Mouse (Mus musculus) ES-E14 (cell line): Measurements from ENCODE around the gene 4930447C04Rik. TPM values are rescaled to one million over a fixed set of nuclear protein-coding genes. Genes with fewer than 3 reads are reported as not detected.

ENCODE experiments used
- DNase-seq: peaks from one replicate; pipeline ENCODE4 v3.0.0-alpha.2; 2013; ENCODE audit warnings: low read depth, low spot score
- H3K27ac ChIP-seq: 2 replicates; pipeline ENCODE4 v1.5.1; 2012; ENCODE audit warnings: low read depth, mild to moderate bottlenecking, low read length, moderate library complexity, mixed read lengths; ENCODE audit not compliant: poor library complexity, insufficient read depth, severe bottlenecking
- H3K36me3 ChIP-seq: 2 replicates; pipeline ENCODE4 v1.6.1; 2012; ENCODE audit warnings: mild to moderate bottlenecking, low read length, moderate library complexity, mixed read lengths; ENCODE audit not compliant: control insufficient read depth, poor library complexity, insufficient read depth, severe bottlenecking
- H3K4me1 ChIP-seq, 2 experiments: fragments of 150-350 bp in 1 of 2; sonication (generic) in 1 of 2; 2 replicates each; pipeline ENCODE4 v1.6.1; 2012; ENCODE audit warnings: low read length in 2 of 2, mild to moderate bottlenecking in 1 of 2, mixed read lengths in 1 of 2; ENCODE audit not compliant: control insufficient read depth in 2 of 2, insufficient read depth in 2 of 2, poor library complexity in 1 of 2
- H3K4me3 ChIP-seq, 2 experiments: fragments of 150-350 bp in 1 of 2; sonication (generic) in 1 of 2; 2 replicates each; pipeline ENCODE4 v1.5.1; 2012; ENCODE audit warnings: low read length in 2 of 2, low read depth in 1 of 2, mild to moderate bottlenecking in 1 of 2, mixed read lengths in 1 of 2; ENCODE audit not compliant: insufficient read depth in 1 of 2, poor library complexity in 1 of 2, severe bottlenecking in 1 of 2
- H3K9ac ChIP-seq: 2 replicates; pipeline ENCODE4 v1.6.1; 2012; ENCODE audit warnings: low read depth, mild to moderate bottlenecking, low read length, mixed read lengths; ENCODE audit not compliant: poor library complexity, insufficient read depth, severe bottlenecking
- H3K9me3 ChIP-seq: fragments of 150-350 bp; sonication (generic); 2 replicates; pipeline ENCODE4 v1.6.1; 2012; ENCODE audit warnings: low read depth, mild to moderate bottlenecking, low read length; ENCODE audit not compliant: control insufficient read depth, insufficient read depth
- CHD2 ChIP-seq: IDR thresholded peaks from 2 replicates; pipeline ENCODE4 v1.6.1; 2014; ENCODE audit warnings: mild to moderate bottlenecking, low read depth, low read length, inconsistent platforms
- HCFC1 ChIP-seq: IDR thresholded peaks from 2 replicates; pipeline ENCODE4 v1.6.1; 2012; ENCODE audit warnings: low read length, inconsistent platforms, borderline replicate concordance; ENCODE audit not compliant: insufficient read depth
- MAFK ChIP-seq: IDR thresholded peaks from 2 replicates; pipeline ENCODE4 v1.6.1; 2014; ENCODE audit warnings: mild to moderate bottlenecking, low read depth, low read length, inconsistent platforms; ENCODE audit not compliant: insufficient read depth
- ZC3H11A ChIP-seq: IDR thresholded peaks from 2 replicates; pipeline ENCODE4 v1.6.1; 2012; ENCODE audit warnings: low read depth, mild to moderate bottlenecking, inconsistent platforms, low read length, borderline replicate concordance
- ZNF384 ChIP-seq: IDR thresholded peaks from 2 replicates; pipeline ENCODE4 v1.6.1; 2012; ENCODE audit warnings: low read depth, low read length, inconsistent platforms
- in situ Hi-C, 2 experiments: fragments of 600-800 bp; cut with MboI; formaldehyde crosslinking; loops; one replicate each; pipeline ENCODE4 v1.15.1; 2025; ENCODE audit warnings: low sequenced_read_pairs in 2 of 2, inconsistent platforms in 1 of 2; ENCODE audit not compliant: unreplicated experiment in 2 of 2
- total RNA-seq: library from RNA; depleted of rRNA; stranded (reverse); fragments of 300-350 nt; gene quantifications from 2 replicates; pipeline ENCODE4 v1.2.3, GENCODE M21; 2012; rRNA removed

The 4930447C04Rik gene
- total RNA-seq = 24.1 and 38.3 TPM in 2 replicates

GRCm38 (mm10) chr12:72940071-72940821, at the start of gene 4930447C04Rik:
Gene 4930447C04Rik (minus strand): TSS chr12:72940774.
- H3K4me1 ChIP-seq = 0 out of 4 replicates have a peak, but pooled peaks cover 0 to 4% of the 10 kb centered on the region in 2 experiments
- no peak for DNase-seq
- no peaks in the 10 kb centered on the region for H3K36me3 ChIP-seq
- in situ Hi-C loops = no loop called here
- H3K9me3 ChIP-seq = no peaks in the 10 kb centered on the region
- no peak within 1 kb of the TSS for H3K27ac ChIP-seq
- no peak for TF ChIP-seq ZC3H11A
- TF ChIP-seq ZNF384 = no peak
- no peak for TF ChIP-seq HCFC1
- no peak for TF ChIP-seq CHD2
- no peak for TF ChIP-seq MAFK
- H3K9ac ChIP-seq = no peak within 1 kb of the TSS
- H3K4me3 ChIP-seq = peak within 1 kb of the TSS; percentile 61 to 76

- no peaks in the 10 kb centered on the region for H3K4me1 ChIP-seq
- no peaks in the 10 kb centered on the region for H3K9me3 ChIP-seq
- no peak for DNase-seq
- in situ Hi-C loops = no loop called here
- H3K27ac ChIP-seq = no peak overlapping the region
- no peak for TF ChIP-seq ZNF384
- no peak for TF ChIP-seq CHD2
- TF ChIP-seq MAFK = no peak
- no peak for TF ChIP-seq HCFC1
- TF ChIP-seq ZC3H11A = no peak
- no peak overlapping the region for H3K9ac ChIP-seq
- H3K4me3 ChIP-seq = no peak overlapping the region
- no peaks in the 10 kb centered on the region for H3K36me3 ChIP-seq
Measured at GRCm38 (mm10) chr12:72983071-72983857, 42.7 kb upstream of the 4930447C04Rik start.

GRCm38 (mm10) chr12:72982616-72983015, 42.0 kb upstream of the 4930447C04Rik start:
- no peak overlapping the region for H3K9ac ChIP-seq
- in situ Hi-C loops = no loop called here
- no peak for DNase-seq
- H3K27ac ChIP-seq = no peak overlapping the region
- TF ChIP-seq ZNF384 (no peak), MAFK (no peak), ZC3H11A (no peak), HCFC1 (no peak), CHD2 (no peak)
- H3K4me1 ChIP-seq = no peaks in the 10 kb centered on the region
- no peaks in the 10 kb centered on the region for H3K36me3 ChIP-seq
- H3K4me3 ChIP-seq = no peak overlapping the region
- H3K9me3 ChIP-seq = no peaks in the 10 kb centered on the region

GRCm38 (mm10) chr12:72979236-72979635, 38.7 kb upstream of the 4930447C04Rik start:
- Histone ChIP-seq H3K9ac (no peak overlapping the region), H3K4me1 (0 out of 4 replicates have a peak, but pooled peaks cover 0 to 3% of the 10 kb centered on the region in 2 experiments), H3K4me3 (no peak overlapping the region), H3K9me3 (no peaks in the 10 kb centered on the region), H3K36me3 (no peaks in the 10 kb centered on the region), H3K27ac (no peak overlapping the region)
- TF ChIP-seq HCFC1 (no peak), ZC3H11A (no peak), MAFK (no peak), CHD2 (no peak), ZNF384 (no peak)
- in situ Hi-C loops = no loop called here
- DNase-seq = no peak
